Mouse (Mus musculus): ENCODE results near the gene Pole2.

DNA sequence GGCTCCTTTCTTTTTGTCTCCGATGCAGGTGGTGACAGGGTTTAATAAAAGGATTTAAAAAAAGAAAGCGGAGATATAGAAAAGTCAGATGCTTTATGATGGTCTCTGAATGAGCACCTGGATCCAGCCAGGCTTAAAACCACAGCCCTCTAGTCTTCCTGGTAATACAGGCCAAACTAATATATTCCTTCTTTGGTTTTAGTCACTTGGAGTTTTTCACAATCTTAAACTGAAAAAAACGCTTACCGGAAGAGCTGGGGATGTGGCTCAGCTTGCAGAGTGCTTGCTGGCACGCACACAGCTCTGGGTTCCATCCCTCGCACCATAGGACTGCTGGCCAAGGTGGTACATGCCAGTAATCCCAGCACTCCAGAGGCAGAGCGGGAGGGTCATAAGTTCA lies 11.4 kb downstream of the Pole2 start:
- TF ChIP-seq GATA1 (IDR thresholded peaks at IDR 0.05; ENCODE audit: low read depth, low read length) (no peak), TAL1 (IDR thresholded peaks at IDR 0.05; ENCODE audit: low read length) (no peak), EP300 (IDR thresholded peaks at IDR 0.05; ENCODE audit: low read depth in 1 of 2, low read length in 2 of 2) (no peak), POLR2A (IDR thresholded peaks at IDR 0.05; ENCODE audit: control insufficient read depth in 1 of 2, insufficient read depth in 1 of 2, low read depth in 1 of 2, low read length in 2 of 2, poor library complexity in 1 of 2) (no peak), E2F4 (IDR thresholded peaks at IDR 0.05; ENCODE audit: borderline replicate concordance, low read depth, low read length) (no peak), POLR2AphosphoS2 (IDR thresholded peaks at IDR 0.05; ENCODE audit: low read length) (no peak), NELFE (IDR thresholded peaks at IDR 0.05; ENCODE audit: low read depth, low read length) (no peak), CTCF (IDR thresholded peaks at IDR 0.05 in 2 of 3, conservative IDR thresholded peaks at IDR 0.05 in 1 of 3; ENCODE audit: control insufficient read depth in 1 of 3, insufficient read depth in 1 of 3, low read depth in 2 of 3, low read length in 3 of 3, poor library complexity in 1 of 3, severe bottlenecking in 1 of 3) (no peak), CHD1 (IDR thresholded peaks at IDR 0.05; ENCODE audit: low read depth, low read length) (no peak), MAX (IDR thresholded peaks at IDR 0.05; ENCODE audit: low read length) (no peak)

Data from MEL (cell line).